Mouse (Mus musculus): Measurements from ENCODE around the gene Son. TPM values are rescaled to one million over a fixed set of nuclear protein-coding genes. Genes with fewer than 3 reads are reported as not detected.

Gene Son
- polyA plus RNA-seq, 1 experiment from 2014 or later = 118 TPM

DNA sequence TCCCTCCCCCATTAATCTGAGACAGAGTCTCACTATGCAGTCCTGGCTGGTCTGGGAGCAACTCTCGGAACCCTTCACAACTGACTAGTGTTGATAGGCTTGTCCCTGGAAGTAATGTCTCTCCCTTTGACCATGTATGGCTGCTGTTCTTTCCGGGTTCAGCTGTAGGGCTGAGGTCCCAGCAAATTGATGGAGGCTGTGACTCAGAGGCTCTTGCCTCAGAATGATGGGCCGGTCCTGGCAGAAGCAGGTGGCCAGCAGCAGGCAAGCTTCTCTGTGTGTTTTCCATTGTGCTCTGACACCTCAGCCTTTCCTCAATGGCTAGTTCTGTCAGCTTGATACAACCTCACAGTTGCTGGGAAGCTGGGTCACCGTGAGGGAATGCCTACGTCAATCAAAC, 34.8 kb upstream of the Son start:
- ATAC-seq (ENCODE audit: low read depth) = no peak
- Histone ChIP-seq H3K4me3 (ENCODE audit: low read length) (no peak overlapping the region), H3K4me1 (replicated peaks; ENCODE audit: control insufficient read depth, insufficient read depth, low read length) (no peaks in the 10 kb centered on the region), H3K27ac (ENCODE audit: low read length) (no peak overlapping the region), H3K27me3 (ENCODE audit: control insufficient read depth, insufficient read depth, low read depth, low read length) (no peaks in the 10 kb centered on the region), H3K9me3 (ENCODE audit: control insufficient read depth, low read length) (no peaks in the 10 kb centered on the region), H3K36me3 (ENCODE audit: control insufficient read depth, insufficient read depth, low read length) (no peaks in the 10 kb centered on the region), H3K4me2 (ENCODE audit: low read depth, low read length) (no peak overlapping the region), H3K9ac (ENCODE audit: low read length) (no peak overlapping the region)
- 62% methylated on average over 5 of the region's 5 CpGs for WGBS

DNA sequence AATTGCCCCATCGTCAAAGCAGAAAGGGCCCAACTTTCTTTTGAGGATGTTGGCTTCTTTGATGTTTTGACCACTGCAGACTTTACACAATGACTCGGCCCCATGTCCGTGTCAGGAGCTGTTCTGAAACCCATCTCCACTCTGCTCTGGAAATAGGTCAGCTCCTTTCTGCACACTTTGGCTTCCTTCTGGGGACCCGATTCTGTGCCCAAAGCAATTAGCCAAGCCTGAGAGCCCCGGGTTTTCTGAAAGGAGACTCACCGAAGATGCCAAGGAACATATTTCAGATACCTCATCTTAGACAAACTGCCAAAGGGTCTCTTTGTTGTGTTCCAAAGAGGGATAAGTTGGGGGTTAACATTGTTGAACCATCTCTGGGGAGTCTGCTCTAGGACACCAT, 32.8 kb upstream of the Son start:
- H3K9me3 ChIP-seq (ENCODE audit: control insufficient read depth, low read length) = no peaks in the 10 kb centered on the region
- H3K36me3 ChIP-seq (ENCODE audit: control insufficient read depth, insufficient read depth, low read length) = no peaks in the 10 kb centered on the region
- 80% methylated on average over 6 of the region's 6 CpGs for WGBS
- no peaks in the 10 kb centered on the region for H3K4me1 ChIP-seq (replicated peaks; ENCODE audit: control insufficient read depth, insufficient read depth, low read length)
- H3K27me3 ChIP-seq (ENCODE audit: control insufficient read depth, insufficient read depth, low read depth, low read length) = no peaks in the 10 kb centered on the region
- H3K4me3 ChIP-seq (ENCODE audit: low read length) = no peak overlapping the region
- H3K4me2 ChIP-seq (ENCODE audit: low read depth, low read length) = no peak overlapping the region
- H3K9ac ChIP-seq (ENCODE audit: low read length) = no peak overlapping the region
- H3K27ac ChIP-seq (ENCODE audit: low read length) = no peak overlapping the region
- no peak for ATAC-seq (ENCODE audit: low read depth)

DNA sequence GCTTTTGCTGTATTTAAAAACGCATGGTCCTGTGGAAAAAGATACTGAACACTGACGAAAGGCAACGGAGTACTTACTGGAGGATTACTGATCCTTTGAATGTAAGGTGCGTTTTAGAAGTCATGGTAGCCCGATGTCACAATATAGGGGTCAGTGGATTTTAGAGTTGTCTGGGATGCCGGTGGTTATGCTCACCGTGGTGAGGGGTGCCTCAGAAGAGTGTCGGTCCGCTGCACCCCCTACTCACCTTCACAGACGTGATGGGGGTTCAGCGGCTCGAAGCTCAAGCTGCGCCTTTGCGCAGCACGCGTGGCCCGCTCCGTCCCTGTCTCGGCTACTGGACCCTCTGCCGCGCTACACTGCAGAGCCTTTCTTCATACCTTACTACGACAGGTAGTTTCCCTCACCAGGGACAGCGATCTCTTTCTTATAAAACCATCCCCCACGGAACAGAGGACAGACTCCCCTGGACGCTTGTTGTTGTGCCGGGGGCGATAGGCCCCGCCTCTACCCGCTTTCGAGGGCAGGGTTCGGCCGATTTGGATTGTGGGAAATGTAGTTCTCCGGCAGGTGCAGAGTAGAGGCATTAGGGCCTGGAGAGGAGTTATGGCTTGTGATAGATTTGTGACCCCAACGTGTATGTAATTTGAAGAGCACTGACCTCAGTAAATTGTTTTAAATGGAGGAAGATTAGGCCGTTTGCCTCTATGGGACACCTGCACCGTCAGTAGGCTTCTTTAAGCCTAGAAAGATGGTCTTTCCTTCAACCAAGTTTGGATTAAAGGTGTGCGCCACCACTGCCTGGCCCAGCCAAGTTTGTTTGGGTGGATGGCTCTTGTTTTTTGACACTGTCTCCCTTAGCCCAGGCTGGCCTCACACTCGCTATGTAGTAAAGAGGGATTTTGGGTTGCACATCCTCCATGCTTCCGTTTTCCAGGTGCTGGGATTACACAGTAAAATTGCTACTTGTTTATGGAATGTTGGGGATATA, 28.5 kb upstream of the Son start, which contains the start of gene Dnajc28:
TSS of gene Dnajc28 (minus strand) at position 516 of the 991 bp plus-strand sequence.
- ATAC-seq (ENCODE audit: low read depth) = peak; percentile 91
- 10% methylated on average over 39 of the region's 39 CpGs for WGBS
- Histone ChIP-seq H3K9ac (ENCODE audit: low read length) (peak within 1 kb of the TSS; percentile 74), H3K27me3 (ENCODE audit: control insufficient read depth, insufficient read depth, low read depth, low read length) (no peaks in the 10 kb centered on the region), H3K4me3 (ENCODE audit: low read length) (peak within 1 kb of the TSS; percentile 68), H3K36me3 (ENCODE audit: control insufficient read depth, insufficient read depth, low read length) (peaks cover 16% of the 10 kb centered on the region), H3K4me2 (ENCODE audit: low read depth, low read length) (peak within 1 kb of the TSS; percentile 86), H3K9me3 (ENCODE audit: control insufficient read depth, low read length) (no peaks in the 10 kb centered on the region), H3K27ac (ENCODE audit: low read length) (no peak within 1 kb of the TSS), H3K4me1 (replicated peaks; ENCODE audit: control insufficient read depth, insufficient read depth, low read length) (no peaks in the 10 kb centered on the region)

DNA sequence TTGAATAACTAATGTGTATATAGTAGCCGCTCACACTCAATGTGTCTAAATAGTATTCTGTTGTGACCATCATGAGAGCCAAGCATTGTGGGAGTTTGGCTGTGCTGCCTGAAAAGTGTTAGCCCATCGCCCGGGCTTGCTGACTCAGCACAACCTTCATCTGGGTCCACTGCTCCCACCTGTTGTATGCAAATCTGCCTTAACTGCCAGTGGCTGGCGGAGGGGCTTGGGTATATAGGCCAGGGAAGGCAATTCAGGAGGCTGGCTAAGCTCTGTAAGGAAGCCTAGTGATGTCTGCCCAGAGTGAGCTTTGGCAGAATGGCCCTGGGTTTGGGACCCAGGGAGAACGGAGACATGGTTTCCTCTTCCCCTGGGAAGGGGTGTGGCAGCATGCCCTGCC, 27.1 kb upstream of the Son start:
- H3K27ac ChIP-seq (ENCODE audit: low read length) = no peak overlapping the region
- H3K36me3 ChIP-seq (ENCODE audit: control insufficient read depth, insufficient read depth, low read length) = peaks cover 27% of the 10 kb centered on the region
- 89% methylated on average over 5 of the region's 5 CpGs for WGBS

DNA sequence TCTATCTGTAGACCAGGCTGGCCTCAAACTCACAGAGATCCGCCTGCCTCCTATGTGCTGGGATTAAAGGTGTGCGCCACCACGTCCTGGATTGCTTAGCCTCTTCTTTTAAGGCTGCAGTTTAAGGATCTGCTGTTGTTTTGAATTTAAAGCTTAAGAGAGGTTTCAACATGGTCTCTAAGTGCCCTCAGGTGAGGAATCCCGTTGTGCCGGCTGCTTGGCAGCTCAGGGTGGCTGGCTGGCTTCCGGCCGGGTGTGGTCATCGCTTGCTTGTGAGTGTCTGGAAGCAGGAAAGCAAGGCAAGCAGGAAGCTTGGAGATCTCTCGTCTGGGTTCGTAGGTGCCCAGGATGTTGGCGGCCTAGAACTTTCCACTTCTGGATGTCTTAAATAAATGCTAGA, 26.3 kb upstream of the Son start:
- peaks cover 33% of the 10 kb centered on the region for H3K36me3 ChIP-seq (ENCODE audit: control insufficient read depth, insufficient read depth, low read length)

More for the DNA sequence above, 27.1 kb upstream of the Son start:
- no peaks in the 10 kb centered on the region for H3K27me3 ChIP-seq (ENCODE audit: control insufficient read depth, insufficient read depth, low read depth, low read length)
- no peak overlapping the region for H3K4me2 ChIP-seq (ENCODE audit: low read depth, low read length)
- no peaks in the 10 kb centered on the region for H3K4me1 ChIP-seq (replicated peaks; ENCODE audit: control insufficient read depth, insufficient read depth, low read length)
- H3K4me3 ChIP-seq (ENCODE audit: low read length) = no peak overlapping the region
- H3K9me3 ChIP-seq (ENCODE audit: control insufficient read depth, low read length) = no peaks in the 10 kb centered on the region
- H3K9ac ChIP-seq (ENCODE audit: low read length) = no peak overlapping the region
- ATAC-seq (ENCODE audit: low read depth) = no peak

DNA sequence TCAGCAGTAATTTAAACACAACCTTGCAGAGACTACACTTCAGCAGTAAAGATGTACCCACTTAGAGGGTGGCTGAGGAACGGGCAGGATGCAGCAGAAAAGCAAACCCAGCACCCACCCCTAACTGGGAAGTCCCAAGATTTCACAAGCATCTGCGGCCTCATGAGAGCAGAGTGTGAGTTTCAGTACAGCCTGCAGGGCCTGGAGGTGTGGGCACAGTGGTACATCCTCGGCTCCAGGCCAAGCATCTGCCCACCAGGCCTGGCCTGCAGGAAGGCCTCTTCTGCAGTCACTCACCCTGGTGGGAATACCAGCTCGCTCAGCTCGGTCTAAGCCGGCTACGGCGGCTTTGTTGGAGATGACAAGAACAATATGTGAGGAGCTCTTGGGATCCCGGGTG, 24.2 kb upstream of the Son start:
- H3K27me3 ChIP-seq (ENCODE audit: control insufficient read depth, insufficient read depth, low read depth, low read length) = no peaks in the 10 kb centered on the region
- no peak overlapping the region for H3K27ac ChIP-seq (ENCODE audit: low read length)
- H3K9ac ChIP-seq (ENCODE audit: low read length) = no peak overlapping the region
- H3K9me3 ChIP-seq (ENCODE audit: control insufficient read depth, low read length) = no peaks in the 10 kb centered on the region
- no peak overlapping the region for H3K4me2 ChIP-seq (ENCODE audit: low read depth, low read length)
- 91% methylated on average over 9 of the region's 9 CpGs for WGBS
- no peak for ATAC-seq (ENCODE audit: low read depth)
- H3K4me1 ChIP-seq (replicated peaks; ENCODE audit: control insufficient read depth, insufficient read depth, low read length) = no peaks in the 10 kb centered on the region
- no peak overlapping the region for H3K4me3 ChIP-seq (ENCODE audit: low read length)
- H3K36me3 ChIP-seq (ENCODE audit: control insufficient read depth, insufficient read depth, low read length) = peaks cover 39% of the 10 kb centered on the region

More for the DNA sequence above, 26.3 kb upstream of the Son start:
- no peaks in the 10 kb centered on the region for H3K4me1 ChIP-seq (replicated peaks; ENCODE audit: control insufficient read depth, insufficient read depth, low read length)
- WGBS = 84% methylated on average over 11 of the region's 11 CpGs
- H3K9me3 ChIP-seq (ENCODE audit: control insufficient read depth, low read length) = no peaks in the 10 kb centered on the region
- no peaks in the 10 kb centered on the region for H3K27me3 ChIP-seq (ENCODE audit: control insufficient read depth, insufficient read depth, low read depth, low read length)
- no peak overlapping the region for H3K9ac ChIP-seq (ENCODE audit: low read length)
- H3K4me2 ChIP-seq (ENCODE audit: low read depth, low read length) = no peak overlapping the region
- H3K4me3 ChIP-seq (ENCODE audit: low read length) = no peak overlapping the region
- H3K27ac ChIP-seq (ENCODE audit: low read length) = no peak overlapping the region
- no peak for ATAC-seq (ENCODE audit: low read depth)

DNA sequence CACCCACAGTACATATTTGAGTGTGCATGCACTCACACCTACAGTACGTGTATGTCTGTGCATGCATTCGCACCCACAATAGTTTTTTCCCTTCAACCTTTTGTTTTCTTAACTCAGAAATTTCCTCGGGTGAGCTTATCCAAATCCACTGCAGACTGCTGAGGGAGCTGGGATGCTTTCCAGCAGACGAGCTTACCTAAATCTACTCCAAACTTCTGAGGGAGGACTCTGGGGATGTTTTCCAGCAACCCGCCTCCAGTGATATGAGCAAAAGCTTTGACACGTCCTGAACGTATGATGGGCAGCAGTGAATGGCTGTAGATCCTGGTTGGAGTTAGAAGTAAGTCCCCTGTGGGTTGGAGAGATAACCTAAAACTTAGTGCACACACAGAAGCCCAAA, 19.5 kb upstream of the Son start:
- H3K27ac ChIP-seq (ENCODE audit: low read length) = no peak overlapping the region
- ATAC-seq (ENCODE audit: low read depth) = no peak
- H3K27me3 ChIP-seq (ENCODE audit: control insufficient read depth, insufficient read depth, low read depth, low read length) = no peaks in the 10 kb centered on the region
- no peaks in the 10 kb centered on the region for H3K9me3 ChIP-seq (ENCODE audit: control insufficient read depth, low read length)
- WGBS = 84% methylated on average over 7 of the region's 7 CpGs
- H3K9ac ChIP-seq (ENCODE audit: low read length) = no peak overlapping the region
- no peak overlapping the region for H3K4me3 ChIP-seq (ENCODE audit: low read length)
- no peak overlapping the region for H3K4me2 ChIP-seq (ENCODE audit: low read depth, low read length)
- peaks cover 3% of the 10 kb centered on the region; the same call in 1 of the 2 replicates for H3K4me1 ChIP-seq (replicated peaks; ENCODE audit: control insufficient read depth, insufficient read depth, low read length)
- H3K36me3 ChIP-seq (ENCODE audit: control insufficient read depth, insufficient read depth, low read length) = peaks cover 46% of the 10 kb centered on the region

DNA sequence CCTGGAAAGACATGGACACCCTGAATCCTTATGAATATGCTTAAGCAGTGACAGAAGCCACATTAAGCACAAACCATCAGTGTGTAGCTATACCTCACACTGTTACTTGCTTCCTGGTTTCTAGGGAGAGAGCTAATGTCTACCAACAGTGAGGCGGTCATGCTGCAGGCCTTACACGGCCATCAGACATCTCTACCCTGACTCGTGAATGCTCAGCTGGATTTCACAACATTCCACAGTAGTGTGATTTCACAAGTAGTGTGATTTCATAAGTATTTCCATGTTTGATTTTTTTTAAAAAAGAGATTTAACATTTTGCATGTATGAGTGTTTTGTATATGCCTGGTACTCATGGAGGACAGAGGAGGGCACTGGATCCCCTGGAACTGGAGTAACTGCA, 18.6 kb upstream of the Son start:
- no peak for ATAC-seq (ENCODE audit: low read depth)
- Histone ChIP-seq H3K27ac (ENCODE audit: low read length) (no peak overlapping the region), H3K9ac (ENCODE audit: low read length) (no peak overlapping the region), H3K36me3 (ENCODE audit: control insufficient read depth, insufficient read depth, low read length) (peaks cover 45% of the 10 kb centered on the region), H3K4me3 (ENCODE audit: low read length) (no peak overlapping the region), H3K27me3 (ENCODE audit: control insufficient read depth, insufficient read depth, low read depth, low read length) (no peaks in the 10 kb centered on the region), H3K9me3 (ENCODE audit: control insufficient read depth, low read length) (no peaks in the 10 kb centered on the region), H3K4me1 (replicated peaks; ENCODE audit: control insufficient read depth, insufficient read depth, low read length) (peaks cover 3% of the 10 kb centered on the region; the same call in 1 of the 2 replicates), H3K4me2 (ENCODE audit: low read depth, low read length) (no peak overlapping the region)
- 90% methylated on average over 3 of the region's 3 CpGs for WGBS

DNA sequence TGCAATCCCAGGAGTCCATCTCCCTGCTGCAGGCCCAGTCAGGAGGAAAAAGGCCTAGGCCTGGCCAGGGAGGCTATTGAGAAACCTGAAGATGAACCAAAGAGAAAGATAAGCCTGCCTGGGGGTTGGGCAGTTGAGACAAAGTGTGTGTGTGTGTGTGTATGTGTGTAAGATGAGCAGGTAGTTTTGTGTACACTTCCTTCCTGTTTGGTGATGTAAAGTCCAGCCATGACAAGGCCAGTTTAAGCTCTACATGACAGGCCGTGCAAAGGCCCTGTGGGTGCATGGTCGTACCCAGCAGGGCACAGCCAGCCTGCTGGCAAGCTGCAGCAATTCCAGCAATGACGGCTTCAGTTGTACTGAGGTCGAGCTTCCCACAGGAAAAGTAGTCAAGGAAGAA, 17.6 kb upstream of the Son start:
- Histone ChIP-seq H3K4me1 (replicated peaks; ENCODE audit: control insufficient read depth, insufficient read depth, low read length) (peaks cover 3% of the 10 kb centered on the region; the same call in 1 of the 2 replicates), H3K27ac (ENCODE audit: low read length) (no peak overlapping the region), H3K4me3 (ENCODE audit: low read length) (no peak overlapping the region), H3K36me3 (ENCODE audit: control insufficient read depth, insufficient read depth, low read length) (peaks cover 39% of the 10 kb centered on the region), H3K27me3 (ENCODE audit: control insufficient read depth, insufficient read depth, low read depth, low read length) (no peaks in the 10 kb centered on the region), H3K4me2 (ENCODE audit: low read depth, low read length) (no peak overlapping the region), H3K9me3 (ENCODE audit: control insufficient read depth, low read length) (no peaks in the 10 kb centered on the region), H3K9ac (ENCODE audit: low read length) (no peak overlapping the region)
- WGBS = 94% methylated on average over 4 of the region's 4 CpGs
- no peak for ATAC-seq (ENCODE audit: low read depth)

All from lung, embryonic 16.5 days (tissue).